Mouse (Mus musculus) urinary bladder, adult 18-20 months (tissue): ENCODE results near the gene Cpeb1.
"Not testable (repeated sequence)": the region's sequence is repeated elsewhere in the genome, so short reads cannot be mapped to it uniquely, and the experiment has no call there.

Source experiments
- DNase-seq, 2 experiments: peaks; one replicate each; pipeline ENCODE4 v3.0.0; 2022; ENCODE audit warnings: low spot score in 2 of 2, mixed read lengths in 2 of 2

The Cpeb1 gene

DNA sequence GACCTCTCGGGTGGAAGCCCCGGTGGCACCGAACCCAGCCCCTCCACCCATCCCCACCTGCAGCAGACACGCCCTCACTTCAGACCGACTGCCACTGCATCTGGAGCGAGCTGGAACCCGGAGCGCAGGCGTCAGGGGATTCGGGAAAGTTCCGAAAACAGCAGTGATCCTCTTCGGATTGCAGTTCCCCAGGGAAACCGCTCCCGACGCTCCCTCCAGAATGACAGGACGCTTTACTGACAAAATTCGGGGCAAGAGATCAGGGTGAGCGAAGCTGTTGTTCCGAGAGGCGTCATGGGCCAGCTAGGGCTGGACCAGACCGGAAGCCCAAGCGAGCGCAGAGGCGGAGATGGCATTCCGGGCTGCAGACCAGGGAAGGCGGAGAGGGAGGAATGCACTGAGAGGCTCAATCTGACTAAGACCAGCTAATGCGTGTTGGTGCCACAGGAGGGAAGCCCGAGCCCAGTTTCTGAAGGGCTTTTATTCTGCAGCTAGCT is at the start of gene Cpeb1:
Cpeb1 (minus strand) TSS at position 311 of the 497 bp plus-strand sequence.
- DNase-seq = peak; percentile 60 to 67

DNA sequence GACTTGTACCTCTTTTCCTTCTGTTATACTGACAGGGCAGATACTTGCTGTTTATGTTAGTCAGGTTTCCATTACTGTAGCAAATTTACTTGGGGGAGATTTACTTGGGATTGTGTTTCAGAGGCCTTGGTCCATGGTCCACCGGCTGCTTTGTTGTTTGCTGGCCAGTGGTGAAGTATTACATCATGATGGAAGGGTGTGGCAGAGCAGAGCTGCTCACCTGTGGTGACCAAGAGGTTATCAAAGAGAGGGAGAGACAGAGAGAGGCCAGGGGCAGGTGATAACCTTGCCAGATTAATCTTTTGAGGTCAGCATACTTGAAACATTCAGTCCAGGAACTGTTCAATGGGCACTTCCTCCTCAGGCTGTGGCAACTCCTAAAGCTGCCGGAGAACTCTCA is 45.8 kb upstream of the Cpeb1 start:
- DNase-seq = no peak

DNA sequence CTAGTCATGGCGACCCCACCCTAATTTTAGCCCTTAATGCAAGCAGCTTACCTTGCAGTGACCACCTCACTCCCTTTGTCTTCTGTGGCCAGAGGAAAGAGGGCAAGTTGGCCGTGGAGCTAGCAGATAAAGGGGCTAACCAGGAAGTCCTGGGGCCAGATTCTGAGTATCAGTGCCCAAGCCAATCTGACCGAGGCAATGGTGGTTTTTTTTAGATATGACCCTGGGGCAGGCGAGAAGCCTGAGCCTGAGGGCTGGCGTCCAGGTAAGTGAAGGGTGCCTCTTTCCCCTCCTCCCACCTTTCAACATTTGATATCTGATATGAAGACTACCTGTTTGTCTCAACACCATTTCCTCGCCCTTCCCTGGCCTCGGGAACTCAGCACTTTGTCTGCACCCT is 42.9 kb upstream of the Cpeb1 start, which contains the start of gene BC048679:
BC048679 (minus strand) TSS at position 101 of the 400 bp plus-strand sequence.
- DNase-seq = no peak

DNA sequence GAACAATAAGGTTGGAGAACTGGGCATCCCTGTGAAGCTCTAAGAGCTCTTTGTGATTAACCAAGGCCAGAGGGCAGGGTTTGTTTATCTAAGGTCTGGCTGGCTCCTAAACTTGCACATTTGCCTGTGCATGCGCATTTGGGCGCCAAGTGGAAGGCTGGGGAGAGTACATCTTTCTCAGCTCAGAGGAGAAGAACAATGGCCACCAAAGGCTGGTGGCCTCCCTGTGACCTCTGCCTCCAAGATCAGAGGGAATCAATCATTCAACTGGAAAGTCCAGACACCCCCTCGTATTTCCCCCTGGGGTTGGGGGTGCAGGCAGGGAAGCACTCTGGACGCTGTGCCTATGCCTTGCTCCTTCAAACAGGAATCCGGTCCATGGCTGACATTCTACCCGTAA is 41.9 kb upstream of the Cpeb1 start:
- no peak for DNase-seq

DNA sequence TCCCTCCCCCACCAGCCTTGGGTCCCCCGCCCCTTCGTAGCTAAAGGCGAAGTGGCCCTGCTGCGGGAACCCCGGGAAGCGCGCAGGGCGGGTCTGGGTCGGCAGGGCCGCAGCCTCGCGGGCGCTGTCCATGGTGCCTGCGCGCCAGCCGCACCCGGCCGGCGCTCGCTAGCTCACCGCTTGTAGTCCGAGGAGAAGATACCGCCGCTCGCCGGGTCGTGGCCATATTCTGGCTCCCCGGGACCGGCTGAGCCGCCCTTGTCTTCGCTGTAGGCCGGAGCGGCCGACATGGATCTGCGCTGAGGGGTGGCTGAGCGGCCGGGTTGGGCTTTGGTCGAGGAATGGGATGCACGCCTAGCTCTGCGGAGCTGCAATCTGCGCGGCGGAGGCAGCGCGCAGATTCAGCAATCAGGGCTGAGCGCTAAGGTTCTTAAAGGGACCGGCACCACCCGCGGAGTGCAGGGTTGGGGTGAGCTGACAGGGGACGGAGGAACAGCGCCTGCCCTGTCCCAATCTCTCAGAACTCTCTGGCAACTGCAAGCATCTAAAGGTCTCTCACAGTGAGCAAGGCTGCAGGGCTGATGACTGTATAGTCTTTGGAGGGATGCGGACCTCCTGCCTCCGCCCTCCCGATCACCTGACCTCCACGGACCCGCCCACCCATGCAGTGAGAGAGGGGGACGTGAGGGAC is 38.2 kb upstream of the Cpeb1 start, which contains the start of gene Ap3b2:
Ap3b2 (minus strand) TSS at position 595 of the 691 bp plus-strand sequence.
- peak; percentile 29 to 60 for DNase-seq

DNA sequence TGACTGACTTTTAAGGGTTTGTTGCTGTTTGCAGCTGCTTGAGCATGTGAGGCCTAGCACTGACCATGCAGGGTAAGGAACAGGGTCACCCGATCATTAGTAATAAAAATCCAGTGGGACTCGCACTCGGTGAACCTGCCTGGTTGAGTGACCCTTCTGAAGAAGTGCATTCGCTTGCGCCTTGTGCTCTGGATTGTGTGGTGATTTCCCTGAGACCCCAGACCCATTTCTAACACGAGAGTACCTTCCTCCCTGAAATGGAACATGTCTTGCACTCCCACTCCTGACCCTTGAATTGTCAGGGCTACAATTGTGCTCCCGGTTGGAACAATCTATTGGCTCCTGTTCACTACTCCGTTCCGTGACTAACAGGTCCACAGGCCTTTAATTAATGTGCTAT is 37.4 kb upstream of the Cpeb1 start:
- DNase-seq = no peak

DNA sequence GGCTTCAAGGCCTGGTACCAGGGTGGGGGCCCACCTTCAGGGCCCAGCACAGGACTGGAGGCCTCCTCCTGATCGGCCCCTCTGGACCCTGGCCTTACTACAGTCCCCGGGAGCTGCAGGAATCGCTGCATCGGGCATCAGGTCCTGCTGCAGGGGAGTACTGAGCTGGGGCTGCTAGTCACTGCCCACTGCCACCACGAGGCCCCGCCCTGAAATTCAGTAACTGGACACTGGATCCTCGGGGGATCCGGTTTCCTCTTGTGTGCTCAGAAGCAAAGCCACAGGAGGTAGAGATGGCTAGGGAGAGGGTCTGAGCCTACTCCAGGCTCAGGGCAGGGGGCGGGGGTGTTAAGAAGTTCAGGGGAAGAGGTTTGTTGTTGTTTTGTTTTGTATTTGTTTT is 34.4 kb upstream of the Cpeb1 start:
- DNase-seq = no peak

DNA sequence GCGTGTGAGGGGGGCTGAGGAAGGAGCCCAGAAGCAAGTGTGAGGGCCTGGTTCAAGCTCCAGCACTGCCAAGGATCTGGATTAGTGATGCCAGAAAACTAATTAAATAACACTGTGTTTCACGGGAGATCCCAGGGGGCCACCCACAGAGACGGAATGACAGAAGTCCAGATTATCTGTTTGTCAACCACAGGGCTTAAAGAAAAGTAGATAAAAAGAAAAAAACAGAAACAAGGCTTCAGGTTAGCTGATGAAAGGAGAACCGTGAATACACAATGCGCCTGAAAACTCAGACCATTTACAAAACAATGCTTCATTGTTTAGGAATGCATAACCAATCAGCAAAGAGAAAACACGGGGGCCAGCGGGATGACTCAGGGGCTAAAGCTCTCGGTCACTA is 25.5 kb upstream of the Cpeb1 start:
- DNase-seq = no peak

DNA sequence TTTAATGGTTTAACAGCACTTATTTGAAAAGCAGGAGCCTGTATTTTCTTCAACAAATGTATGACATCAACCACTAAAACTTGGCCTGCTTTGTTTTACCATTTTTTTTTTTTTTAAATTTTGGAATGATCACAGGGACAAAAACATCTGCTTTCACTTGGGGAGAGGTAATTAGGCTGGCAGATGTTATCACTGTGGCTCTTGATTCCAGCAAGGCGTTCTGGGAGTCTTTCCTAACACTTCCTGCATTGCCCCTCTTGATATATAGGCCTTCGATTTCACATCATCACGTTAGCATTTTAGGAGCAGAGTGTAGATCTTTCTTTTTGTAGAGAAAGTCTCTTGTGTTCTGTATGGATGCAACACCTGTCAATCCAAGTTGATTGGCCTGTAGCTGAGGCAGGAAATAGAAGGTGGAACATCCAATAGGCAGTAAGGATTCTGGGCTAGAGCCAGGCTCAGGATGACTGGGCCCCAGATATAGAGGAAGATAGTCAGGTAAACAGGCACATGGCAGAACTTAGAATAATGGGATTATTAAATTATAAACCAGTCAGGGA is 24.3 kb upstream of the Cpeb1 start:
- no peak for DNase-seq

DNA sequence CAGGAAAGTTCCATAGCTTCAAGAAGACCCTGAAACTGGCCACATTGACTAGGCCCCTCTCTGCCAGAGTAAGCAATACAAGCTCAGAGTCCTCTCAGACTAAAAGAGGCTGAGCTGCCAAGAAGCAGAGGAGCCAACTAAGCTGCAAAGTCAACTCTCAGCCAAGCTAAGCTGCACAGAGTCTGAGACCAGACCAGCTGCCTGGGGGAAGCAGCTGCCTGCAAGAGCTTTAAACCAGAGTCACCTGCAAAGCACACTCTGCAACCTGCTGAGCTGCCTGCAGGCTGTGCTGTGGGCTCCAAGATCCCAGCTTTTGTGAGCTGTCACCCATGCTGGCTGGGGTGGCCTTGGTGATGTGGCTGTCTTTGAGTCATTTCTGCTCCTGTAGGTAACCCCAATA is 23.0 kb upstream of the Cpeb1 start:
- not testable (repeated sequence) for DNase-seq

DNA sequence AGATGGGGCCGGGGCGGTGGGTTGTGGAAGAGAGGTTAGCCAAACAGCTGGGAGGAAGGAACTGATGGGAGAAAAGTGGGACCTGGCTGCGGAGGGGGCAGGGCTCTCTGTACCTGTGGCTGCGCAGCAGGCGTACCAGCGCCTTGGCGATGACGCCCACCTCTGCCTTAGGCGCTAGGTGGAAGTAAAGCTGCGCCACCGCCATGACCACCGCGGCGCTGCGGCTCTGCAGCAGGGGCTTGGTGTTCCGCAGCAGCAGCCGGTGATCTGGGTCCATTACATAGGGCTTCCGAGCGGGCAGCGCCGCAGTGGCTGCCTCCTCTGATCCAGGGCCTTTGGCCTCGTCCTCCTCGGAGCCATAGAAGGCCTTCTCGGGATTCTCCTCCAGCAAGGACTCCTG is 21.6 kb upstream of the Cpeb1 start:
- no peak for DNase-seq

DNA sequence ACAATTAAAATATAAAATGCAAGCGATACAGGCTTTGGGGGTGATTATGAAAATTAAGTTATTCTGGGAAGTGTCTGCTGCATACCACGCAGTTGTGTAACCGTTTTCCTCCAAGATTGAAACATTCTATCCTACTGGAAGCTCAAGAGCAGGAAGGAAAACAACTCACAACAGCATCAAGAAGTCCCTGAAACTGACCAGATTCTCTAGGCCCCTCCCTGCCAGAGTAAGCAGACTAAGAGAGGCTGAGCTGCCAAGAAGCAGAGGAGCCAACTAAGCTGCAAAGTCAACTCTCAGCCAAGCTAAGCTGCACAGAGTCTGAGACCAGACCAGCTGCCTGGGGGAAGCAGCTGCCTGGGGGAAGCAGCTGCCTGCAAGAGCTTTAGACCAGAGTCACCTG is 20.0 kb upstream of the Cpeb1 start:
- no peak for DNase-seq

DNA sequence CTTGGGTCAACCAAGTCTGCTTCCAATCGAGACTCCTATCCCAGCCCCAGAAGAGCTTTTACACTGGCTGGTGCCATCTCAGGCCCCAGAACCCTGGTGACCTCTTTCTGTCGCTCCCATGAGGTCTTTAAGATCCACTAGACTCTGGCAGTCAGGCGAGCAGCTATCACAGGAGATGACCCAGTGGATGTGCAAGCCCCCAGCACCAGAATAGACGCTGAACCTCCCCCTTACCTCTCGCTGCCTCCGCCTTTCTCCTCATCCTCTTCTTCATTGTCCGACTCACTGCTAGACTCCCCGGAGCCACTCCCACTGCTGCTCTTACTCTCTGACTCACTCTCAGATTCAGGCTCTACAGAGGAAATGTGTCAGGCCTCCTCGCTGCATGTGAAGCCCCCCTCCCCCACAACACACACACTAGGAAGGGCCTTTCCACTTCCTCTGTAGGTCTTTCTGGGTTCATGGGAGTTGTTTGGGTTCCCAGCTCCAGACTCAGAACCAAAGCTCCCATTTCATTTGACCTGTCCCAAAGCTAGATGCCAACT is 9.7 kb upstream of the Cpeb1 start:
- no peak for DNase-seq

DNA sequence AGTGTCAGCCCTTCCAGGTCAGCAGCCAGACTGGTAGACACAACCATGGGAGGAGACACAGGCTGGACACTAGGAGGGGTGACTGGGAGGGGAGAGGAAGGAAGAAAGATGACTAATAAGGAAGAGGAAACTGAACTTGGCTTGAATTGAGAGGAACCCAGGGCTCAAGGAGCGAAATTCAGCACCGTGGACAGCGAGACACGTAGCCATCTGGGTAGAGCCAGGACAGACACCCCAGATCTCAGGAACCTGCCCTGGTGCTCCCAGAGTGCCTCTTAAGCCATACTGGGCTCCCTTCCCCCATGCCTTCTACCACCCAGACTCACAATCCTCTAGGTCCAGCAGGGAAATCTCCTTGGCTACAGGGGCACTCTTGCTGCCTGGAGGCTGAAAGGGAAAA is 8.9 kb upstream of the Cpeb1 start:
- DNase-seq = no peak

DNA sequence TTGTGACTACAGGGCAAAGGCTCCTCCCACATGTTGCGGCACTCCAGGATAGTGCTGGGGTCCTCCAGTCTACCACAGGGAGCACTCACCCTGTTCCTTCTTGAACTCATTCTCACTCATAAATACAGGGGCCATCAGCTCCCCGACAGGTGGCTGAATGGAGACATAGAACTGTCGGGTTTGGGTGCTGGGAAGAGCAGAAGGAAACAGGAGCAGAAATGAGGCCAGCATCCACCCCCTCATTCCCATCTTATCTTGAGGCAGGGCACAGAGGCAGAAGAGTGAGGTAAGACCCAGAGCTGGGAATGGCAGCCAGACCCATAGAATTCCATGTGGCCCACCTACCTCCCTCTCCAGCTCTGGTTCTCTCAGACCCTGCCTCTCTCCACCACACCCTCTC is 7.5 kb upstream of the Cpeb1 start:
- no peak for DNase-seq

DNA sequence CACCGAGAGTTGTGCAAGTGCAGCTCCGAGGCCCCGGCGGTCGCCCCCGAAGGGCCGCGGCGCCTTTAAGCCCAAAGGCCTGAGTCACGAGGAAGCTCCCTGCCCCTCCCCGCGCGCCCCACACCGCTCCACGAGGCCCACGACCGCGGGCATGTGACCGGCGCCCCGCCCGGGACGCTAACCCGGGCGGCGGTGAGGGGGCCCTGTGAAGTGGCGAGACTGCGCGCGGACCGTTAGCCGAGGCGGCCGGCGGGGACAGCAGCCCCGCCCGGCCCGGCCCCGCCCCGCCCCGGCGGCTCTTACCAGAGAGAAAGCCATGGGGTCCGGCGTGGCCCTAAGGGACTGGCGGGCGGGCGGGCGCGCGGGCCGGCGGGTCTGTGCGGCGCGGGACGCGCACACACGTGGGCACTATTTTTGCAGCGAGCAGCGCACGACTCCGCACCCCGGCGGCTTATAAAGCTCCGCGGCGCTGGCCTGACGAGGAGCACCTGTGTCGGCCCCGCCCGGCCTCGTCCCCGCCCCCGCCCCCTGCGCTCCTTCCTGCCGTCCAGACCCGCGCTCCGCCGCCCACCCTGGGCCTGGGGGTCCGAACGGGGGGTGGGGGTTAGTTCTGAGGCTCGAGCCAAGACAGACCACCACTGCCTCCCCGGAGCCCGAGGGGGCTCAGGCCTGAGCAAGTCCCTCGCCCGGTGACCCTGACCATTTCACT is 780 bp downstream of the Cpeb1 start:
- peak; percentile 38 to 52 for DNase-seq

DNA sequence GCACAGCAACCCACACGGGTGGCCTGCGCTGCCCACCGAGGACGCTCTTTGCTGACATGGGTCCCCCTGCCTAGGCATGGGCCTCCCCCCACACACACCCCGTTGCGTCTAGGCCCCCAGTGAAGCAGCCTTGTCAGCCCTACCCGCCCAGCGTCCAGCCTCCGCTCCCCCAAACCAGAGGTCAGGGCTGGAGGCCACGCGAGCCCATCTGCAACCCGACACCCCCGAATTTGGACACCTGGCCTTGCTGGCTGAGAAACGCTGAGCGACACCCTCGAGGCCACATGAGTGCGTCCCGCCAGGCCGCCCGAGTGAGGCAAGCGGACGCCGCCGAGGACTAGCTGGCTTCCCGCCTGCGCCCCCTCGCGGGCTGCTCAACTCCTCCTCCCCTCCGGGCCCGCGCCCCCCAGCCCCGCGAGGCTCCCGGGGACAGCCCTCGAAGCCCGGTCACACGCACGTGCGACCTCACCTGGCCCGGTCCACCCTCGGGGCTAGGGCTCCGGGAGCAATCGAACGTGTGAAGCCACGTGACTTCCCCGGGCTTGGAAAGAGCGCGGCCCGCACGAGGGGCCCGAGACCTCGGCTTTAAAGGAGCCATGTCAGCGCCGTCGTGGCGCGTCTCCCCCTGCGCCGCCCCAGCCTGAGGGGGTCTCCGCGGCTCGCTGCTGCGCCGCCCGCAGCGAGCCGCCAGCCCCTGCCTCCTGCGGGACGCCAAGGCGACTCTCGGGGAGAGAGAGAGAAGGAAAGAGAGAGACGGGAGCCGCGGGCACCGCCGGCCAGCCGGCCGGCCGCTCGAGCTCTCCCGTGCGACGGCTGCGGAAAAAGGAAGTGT is 1.6 kb downstream of the Cpeb1 start:
- peak; percentile 16 to 41 for DNase-seq

DNA sequence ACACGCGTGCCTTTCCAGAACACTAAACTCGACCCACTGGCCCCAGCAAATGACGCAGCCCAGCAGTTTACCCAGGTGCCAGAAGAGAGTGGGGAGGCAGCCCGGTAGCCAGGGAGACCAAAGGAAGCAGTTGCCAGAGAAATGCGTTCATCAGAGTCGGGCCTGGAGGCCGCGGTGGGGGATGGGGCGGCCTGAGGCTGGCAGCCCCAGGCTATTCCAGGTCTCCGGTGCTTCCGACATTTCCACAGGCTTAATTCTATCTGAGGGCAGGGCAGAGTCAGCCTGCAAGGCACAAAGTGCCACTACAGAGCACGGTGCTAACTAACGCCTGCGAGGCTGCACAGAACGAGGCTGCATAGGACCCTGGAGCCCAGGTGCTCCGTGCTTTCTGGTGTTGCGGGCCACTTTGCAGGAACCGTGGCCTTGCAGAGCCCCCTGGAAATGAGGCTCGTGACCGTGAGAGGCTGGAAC is 2.3 kb downstream of the Cpeb1 start:
- peak in 1 of 2 experiments; percentile 19 for DNase-seq

DNA sequence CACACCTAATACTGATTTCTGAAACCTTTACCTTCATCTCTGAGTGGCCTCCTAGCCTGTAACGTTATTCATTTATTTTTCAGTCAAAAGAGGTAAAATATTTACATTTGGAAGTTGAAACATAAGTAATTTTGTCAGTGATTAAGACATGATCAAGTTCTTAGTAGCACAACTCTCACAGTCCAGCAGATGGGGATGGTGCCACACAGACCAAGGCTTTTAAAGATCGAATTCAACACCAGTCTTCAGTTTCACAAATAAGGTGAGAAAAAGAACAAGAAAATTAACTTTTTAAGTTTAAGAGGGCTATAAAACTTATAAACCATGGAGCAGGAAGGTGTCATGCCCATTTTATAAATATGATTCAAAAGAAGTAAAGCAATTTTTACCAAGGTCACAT is 56.3 kb downstream of the Cpeb1 start:
- DNase-seq = no peak

DNA sequence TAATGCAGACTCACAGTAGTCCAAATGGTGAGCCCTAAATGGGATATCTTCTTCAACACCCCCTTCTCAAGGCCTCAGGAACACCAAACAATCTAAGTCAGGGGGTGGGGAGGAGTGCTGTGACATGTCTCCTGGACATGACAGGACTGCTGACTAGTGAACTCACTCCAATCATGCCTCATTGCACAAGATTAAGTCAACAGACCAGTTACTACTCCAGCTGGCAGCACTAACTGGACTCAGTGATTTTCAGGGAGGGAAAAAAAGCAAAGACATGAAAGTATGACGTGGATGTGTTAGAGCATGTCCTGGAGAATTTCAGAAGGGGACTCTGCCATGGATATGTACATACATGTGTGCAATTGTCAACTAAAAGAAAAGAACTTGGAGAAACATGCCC is 75.9 kb downstream of the Cpeb1 start:
- no peak for DNase-seq

DNA sequence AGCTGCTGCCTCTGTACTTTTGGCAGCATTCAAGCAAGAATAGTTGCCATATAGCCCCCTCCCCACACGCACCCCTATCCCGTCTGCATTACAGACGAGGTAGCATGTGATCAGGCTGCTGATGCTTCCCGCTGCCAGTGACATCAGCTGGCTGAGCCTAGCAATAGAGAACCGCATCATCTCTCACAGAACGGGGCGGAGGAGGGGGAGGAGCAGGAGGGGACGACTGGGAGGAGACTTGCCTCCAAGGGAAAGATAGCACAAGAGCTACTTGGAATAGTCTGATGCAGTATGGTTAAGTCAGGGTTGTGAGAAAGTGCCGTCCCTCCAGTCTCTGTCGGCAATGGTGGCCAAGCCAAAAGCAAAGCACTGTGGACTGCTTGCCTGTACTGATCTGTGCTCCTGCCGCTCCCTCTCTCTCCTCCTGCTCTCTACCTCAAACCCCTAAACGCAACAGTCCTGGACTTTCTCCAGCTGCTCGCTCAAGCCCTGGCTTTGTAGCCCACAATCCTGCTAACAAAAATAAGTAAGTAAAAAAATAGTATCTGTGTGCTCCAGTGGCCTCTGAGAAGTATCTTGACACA is 82.8 kb downstream of the Cpeb1 start:
- peak in 1 of 2 experiments; percentile 7 for DNase-seq
